Mouse (Mus musculus) spleen, adult 2 months (tissue): Measurements from ENCODE around the gene Shisa8.

Source experiments
- CTCF ChIP-seq: fragments of 200-500 bp; IDR thresholded peaks from 2 replicates; pipeline ENCODE4 v1.5.1; 2011; ENCODE audit warnings: mild to moderate bottlenecking, inconsistent platforms; ENCODE audit not compliant: insufficient read depth, insufficient read length, insufficient replicate concordance; ENCODE audit errors: extremely low read depth
- POLR2A ChIP-seq: fragments of 200-500 bp; IDR thresholded peaks from 2 replicates; pipeline ENCODE4 v1.6.1; 2011; ENCODE audit warnings: low read depth, low read length, inconsistent platforms

DNA sequence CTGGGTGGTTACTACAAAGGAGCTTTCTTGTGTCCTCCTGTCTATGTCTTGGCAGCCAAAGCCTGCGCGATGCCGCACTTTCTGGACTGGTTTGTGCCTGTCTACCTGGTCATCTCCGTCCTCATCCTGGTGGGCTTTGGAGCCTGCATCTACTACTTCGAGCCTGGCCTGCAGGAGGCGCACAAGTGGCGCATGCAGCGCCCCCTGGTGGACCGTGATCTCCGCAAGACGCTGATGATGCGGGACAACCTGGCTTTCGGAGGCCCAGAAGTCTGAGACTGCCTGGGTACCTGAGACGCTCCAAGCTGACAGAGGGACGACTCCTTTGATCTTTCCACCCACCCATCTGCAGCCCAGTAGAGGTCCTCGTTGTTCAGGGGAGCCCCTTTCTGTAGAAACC, 46.9 kb upstream of the Shisa8 start:
- TF ChIP-seq CTCF: peak; percentile 98
- TF ChIP-seq POLR2A: no peak
